Mouse (Mus musculus): ENCODE data around the gene Tbl1xr1.

DNA sequence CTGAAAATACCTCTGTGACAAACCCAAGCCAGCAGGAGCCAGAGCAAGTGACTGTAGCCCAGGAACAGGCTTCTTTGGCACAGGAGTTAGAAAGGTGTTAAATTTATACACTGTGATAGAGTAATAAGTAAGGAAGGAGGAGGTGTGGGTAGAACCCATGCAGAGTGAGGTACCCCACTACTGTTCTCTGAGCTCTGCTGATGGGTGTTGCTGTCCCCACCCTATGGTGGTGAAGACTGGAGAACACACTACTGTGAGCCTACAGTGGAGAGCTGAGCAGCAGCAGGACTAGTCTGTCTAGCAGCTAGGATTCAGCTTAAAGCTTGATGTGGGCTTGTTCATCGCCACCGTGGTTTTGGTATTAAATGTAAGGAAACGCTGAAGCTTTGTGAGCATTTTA, 86.5 kb downstream of the Tbl1xr1 start:
- TF ChIP-seq CTCF (IDR thresholded peaks at IDR 0.05; ENCODE audit: low read depth) = no peak
- no peak for TF ChIP-seq EP300 (IDR thresholded peaks at IDR 0.05; ENCODE audit: low read depth)

Data from liver, postnatal 0 days (tissue).